Mouse (Mus musculus) neural tube, embryonic 14.5 days (tissue): ENCODE measurements at regions not wholly inside any gene's neighbourhood (a gene's known extent, or its start where the extent isn't known, plus 50 kb on each side); places are given as distances from the start of the nearest gene placed in this dataset.

Experiments
- ATAC-seq: fragments of 200-750 bp; cut with Nextera tagmentation; 2 replicates; pipeline ENCODE4 v1.8.0; 2017; ENCODE audit warnings: low read depth, mild to moderate bottlenecking, moderate TSS enrichment, moderate library complexity
- H3K27ac ChIP-seq: fragments of 300-500 bp; sonication (generic); 2 replicates; pipeline ENCODE4 v1.5.1; 2014; ENCODE audit warnings: low read depth, mild to moderate bottlenecking, control low read depth, low read length, moderate library complexity, mixed read lengths
- H3K27me3 ChIP-seq: fragments of 300-500 bp; sonication (generic); 2 replicates; pipeline ENCODE4 v1.6.1; 2014; ENCODE audit warnings: low read length; ENCODE audit not compliant: control insufficient read depth, insufficient read depth
- H3K36me3 ChIP-seq: fragments of 300-500 bp; sonication (generic); 2 replicates; pipeline ENCODE4 v1.6.1; 2014; ENCODE audit warnings: low read length, mixed read lengths; ENCODE audit not compliant: control insufficient read depth, insufficient read depth
- H3K4me1 ChIP-seq: fragments of 300-500 bp; sonication (generic); 2 replicates; pipeline ENCODE4 v1.6.1; 2014; ENCODE audit warnings: low read length; ENCODE audit not compliant: control insufficient read depth, insufficient read depth
- H3K4me2 ChIP-seq: fragments of 300-500 bp; sonication (generic); 2 replicates; pipeline ENCODE4 v1.6.1; 2014; ENCODE audit warnings: mild to moderate bottlenecking, low read depth, low read length, control low read depth
- H3K4me3 ChIP-seq: fragments of 300-500 bp; sonication (generic); 2 replicates; pipeline ENCODE4 v1.5.1; 2014; ENCODE audit warnings: low read depth, low read length, control low read depth, mixed read lengths
- H3K9ac ChIP-seq: fragments of 300-500 bp; sonication (generic); replicated peaks from 2 replicates; pipeline ENCODE4 v1.6.1; 2014; ENCODE audit warnings: low read depth, mild to moderate bottlenecking, control low read depth, low read length, mixed read lengths
- H3K9me3 ChIP-seq: fragments of 300-500 bp; sonication (generic); 2 replicates; pipeline ENCODE4 v1.6.1; 2016; ENCODE audit warnings: low read length; ENCODE audit not compliant: control insufficient read depth
- WGBS: fragments of 180-500 bp; shearing (Covaris S2); extraction: QIAGEN DNeasy Blood & Tissue Kit; methylation state at CpG from one replicate; pipeline ENCODE4 v1.1.7; 2014; 5-methylcytosine and 5-hydroxymethylcytosine counted together

GRCm38 (mm10) chr11:112839721-112840494, 57.9 kb downstream of the Sox9 start:
- Histone ChIP-seq H3K9me3 (no peaks in the 10 kb centered on the region), H3K4me3 (no peak overlapping the region), H3K36me3 (no peaks in the 10 kb centered on the region), H3K27ac (no peak overlapping the region), H3K9ac (no peak overlapping the region), H3K4me2 (no peak overlapping the region), H3K4me1 (no peaks in the 10 kb centered on the region), H3K27me3 (no peaks in the 10 kb centered on the region)
- WGBS, result 10% methylated on average over 10 of the region's 10 CpGs
- ATAC-seq, result no peak

GRCm38 (mm10) chr11:112840495-112840828, 58.4 kb downstream of the Sox9 start:
- Histone ChIP-seq H3K4me3 (no peak overlapping the region), H3K4me2 (no peak overlapping the region), H3K9me3 (no peaks in the 10 kb centered on the region), H3K27me3 (no peaks in the 10 kb centered on the region), H3K4me1 (no peaks in the 10 kb centered on the region), H3K27ac (no peak overlapping the region), H3K9ac (no peak overlapping the region), H3K36me3 (no peaks in the 10 kb centered on the region)
- ATAC-seq, result no peak
- WGBS, result 10% methylated on average over 10 of the region's 10 CpGs

- ATAC-seq, result no peak
- 75% methylated on average over 8 of the region's 8 CpGs for WGBS
Observed at GRCm38 (mm10) chr11:112844258-112844901, 62.4 kb downstream of the Sox9 start.

GRCm38 (mm10) chr11:112847146-112847545, 65.1 kb downstream of the Sox9 start:
- no peak for ATAC-seq
- WGBS, result 92% methylated on average over 2 of the region's 2 CpGs
- no peak overlapping the region for H3K4me2 ChIP-seq
- H3K9ac ChIP-seq, result no peak overlapping the region
- no peaks in the 10 kb centered on the region for H3K4me1 ChIP-seq
- H3K4me3 ChIP-seq, result no peak overlapping the region
- no peaks in the 10 kb centered on the region for H3K27me3 ChIP-seq
- H3K9me3 ChIP-seq, result no peaks in the 10 kb centered on the region
- no peaks in the 10 kb centered on the region for H3K36me3 ChIP-seq
- H3K27ac ChIP-seq, result no peak overlapping the region

More at GRCm38 (mm10) chr11:112844258-112844901, 62.4 kb downstream of the Sox9 start:
- Histone ChIP-seq H3K9me3 (no peaks in the 10 kb centered on the region), H3K27me3 (no peaks in the 10 kb centered on the region), H3K27ac (no peak overlapping the region), H3K36me3 (no peaks in the 10 kb centered on the region), H3K4me1 (no peaks in the 10 kb centered on the region), H3K9ac (no peak overlapping the region), H3K4me3 (no peak overlapping the region), H3K4me2 (no peak overlapping the region)

DNA sequence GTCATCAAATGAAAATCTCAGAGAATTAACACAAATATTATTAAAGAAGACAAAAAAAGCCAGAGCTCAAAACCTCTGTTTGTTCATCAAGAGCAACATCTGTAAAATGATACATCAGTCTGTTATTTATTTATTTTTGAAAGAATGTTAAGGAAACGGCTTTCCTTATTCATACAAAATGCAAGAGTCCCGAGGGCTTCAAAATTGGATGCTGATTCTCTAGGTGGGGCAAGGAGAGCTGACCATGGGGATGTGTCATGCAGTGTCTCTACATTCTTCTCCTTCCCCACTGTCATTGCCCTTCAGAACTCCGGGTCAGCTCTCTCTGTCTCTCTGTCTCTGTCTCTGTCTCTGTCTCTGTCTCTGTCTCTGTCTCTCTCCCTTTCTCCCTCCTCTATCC, 65.8 kb downstream of the Sox9 start:
- Histone ChIP-seq H3K4me2 (no peak overlapping the region), H3K9me3 (no peaks in the 10 kb centered on the region), H3K27ac (no peak overlapping the region), H3K27me3 (no peaks in the 10 kb centered on the region), H3K36me3 (no peaks in the 10 kb centered on the region), H3K4me1 (no peaks in the 10 kb centered on the region), H3K9ac (no peak overlapping the region), H3K4me3 (no peak overlapping the region)
- no peak for ATAC-seq
- WGBS, result 84% methylated on average over 3 of the region's 3 CpGs

GRCm38 (mm10) chr11:112849974-112850373, 68.0 kb downstream of the Sox9 start:
- H3K36me3 ChIP-seq, result no peaks in the 10 kb centered on the region
- no peaks in the 10 kb centered on the region for H3K9me3 ChIP-seq
- WGBS, result 88% methylated on average over 5 of the region's 5 CpGs
- no peak for ATAC-seq
- no peaks in the 10 kb centered on the region for H3K27me3 ChIP-seq
- no peak overlapping the region for H3K27ac ChIP-seq
- H3K4me1 ChIP-seq, result no peaks in the 10 kb centered on the region
- no peak overlapping the region for H3K4me3 ChIP-seq
- H3K4me2 ChIP-seq, result no peak overlapping the region
- H3K9ac ChIP-seq, result no peak overlapping the region

DNA sequence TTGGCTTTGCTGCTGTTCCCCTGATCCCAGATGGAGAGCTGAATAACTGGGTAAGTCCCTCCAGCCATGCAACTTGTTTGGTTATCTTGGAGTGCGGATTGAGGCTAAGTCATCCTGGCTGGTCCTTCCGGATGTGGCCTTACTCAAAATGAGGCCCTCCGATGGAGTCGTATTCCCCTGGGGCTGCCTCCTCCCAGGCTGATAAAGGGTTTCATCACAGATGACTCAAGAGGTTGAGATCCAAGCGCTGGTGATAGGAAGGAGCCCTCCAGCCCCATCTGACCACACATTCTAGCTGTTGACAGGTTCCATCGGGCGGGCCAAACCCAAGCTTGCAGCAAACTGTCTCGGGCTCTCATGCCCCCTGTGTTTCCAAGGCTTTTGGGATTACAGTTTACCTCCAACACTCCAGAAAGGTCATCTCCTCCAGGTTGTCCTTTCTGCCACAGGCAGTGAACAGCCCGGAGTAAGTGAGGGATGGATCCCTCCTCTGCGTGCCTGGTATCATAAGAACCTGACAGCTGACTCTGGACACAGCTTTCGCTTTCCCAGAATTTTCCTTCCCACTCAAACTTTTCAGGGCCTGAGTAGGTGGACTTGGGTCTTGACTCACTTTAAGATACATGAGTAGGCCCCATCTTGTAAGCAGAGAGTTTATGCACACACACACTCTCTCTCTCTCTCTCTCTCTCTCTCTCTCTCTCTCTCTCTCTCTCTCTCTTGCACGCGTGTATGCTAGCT, 68.7 kb downstream of the Sox9 start:
- WGBS, result 87% methylated on average over 13 of the region's 13 CpGs
- H3K27me3 ChIP-seq, result no peaks in the 10 kb centered on the region
- no peaks in the 10 kb centered on the region for H3K4me1 ChIP-seq
- no peaks in the 10 kb centered on the region for H3K36me3 ChIP-seq
- no peak overlapping the region for H3K27ac ChIP-seq
- no peak overlapping the region for H3K4me3 ChIP-seq
- H3K9me3 ChIP-seq, result no peaks in the 10 kb centered on the region
- no peak for ATAC-seq
- no peak overlapping the region for H3K9ac ChIP-seq
- no peak overlapping the region for H3K4me2 ChIP-seq

DNA sequence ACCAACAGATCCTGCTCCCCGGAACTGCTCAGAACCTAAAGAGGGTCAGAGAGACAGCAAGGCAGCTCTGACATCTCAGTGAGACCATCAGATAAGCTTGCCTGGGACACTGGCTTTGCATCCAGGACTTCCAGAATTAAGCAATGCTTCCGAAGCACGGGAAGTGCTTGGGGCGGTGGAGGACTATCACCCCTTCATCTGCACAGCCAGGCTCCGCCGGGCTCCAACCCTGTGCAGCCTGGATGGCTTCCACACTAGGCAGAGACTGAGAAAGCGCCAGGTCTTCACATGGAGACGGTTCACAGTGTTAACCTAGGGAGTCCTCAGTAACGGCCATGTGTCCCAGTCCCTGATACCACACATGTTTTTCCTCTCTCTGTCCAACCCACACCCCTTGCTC, 69.3 kb downstream of the Sox9 start:
- no peaks in the 10 kb centered on the region for H3K9me3 ChIP-seq
- ATAC-seq, result no peak
- no peaks in the 10 kb centered on the region for H3K27me3 ChIP-seq
- 87% methylated on average over 9 of the region's 9 CpGs for WGBS
- H3K27ac ChIP-seq, result no peak overlapping the region
- H3K4me3 ChIP-seq, result no peak overlapping the region
- H3K4me1 ChIP-seq, result no peaks in the 10 kb centered on the region
- no peak overlapping the region for H3K9ac ChIP-seq
- no peaks in the 10 kb centered on the region for H3K36me3 ChIP-seq
- H3K4me2 ChIP-seq, result no peak overlapping the region

DNA sequence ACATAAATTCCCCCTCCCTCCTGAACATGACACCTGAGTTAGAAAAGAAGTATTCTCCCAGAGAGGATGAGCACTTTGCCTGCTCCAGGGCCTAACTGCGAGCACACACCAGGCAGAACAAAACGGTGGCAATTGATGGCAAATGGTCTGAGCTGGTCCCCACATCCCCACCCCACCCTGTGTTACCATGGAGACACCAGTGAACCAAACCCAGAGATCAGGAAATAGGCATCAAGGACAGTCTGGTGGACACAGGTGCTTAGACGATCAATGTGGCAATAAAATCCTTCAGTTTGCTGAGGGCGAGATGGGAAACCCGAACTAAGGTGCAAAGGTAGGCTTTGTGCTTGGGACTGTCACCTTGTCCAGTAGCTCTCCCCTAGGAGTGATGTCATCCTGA, 74.0 kb downstream of the Sox9 start:
- no peak for ATAC-seq
- no peaks in the 10 kb centered on the region for H3K36me3 ChIP-seq
- H3K9me3 ChIP-seq, result no peaks in the 10 kb centered on the region
- no peak overlapping the region for H3K4me3 ChIP-seq
- no peak overlapping the region for H3K4me2 ChIP-seq
- H3K9ac ChIP-seq, result no peak overlapping the region
- 46% methylated on average over 5 of the region's 5 CpGs for WGBS
- H3K27ac ChIP-seq, result no peak overlapping the region
- H3K4me1 ChIP-seq, result peaks cover 5% of the 10 kb centered on the region
- no peaks in the 10 kb centered on the region for H3K27me3 ChIP-seq
